Mouse (Mus musculus) ES-Bruce4 (cell line): ENCODE results near the gene Cgnl1. TPM values are rescaled to one million over a fixed set of nuclear protein-coding genes. Genes with fewer than 3 reads are reported as not detected.

Experiments
- H3K27ac ChIP-seq: 2 replicates; pipeline ENCODE4 v1.5.1; 2012; ENCODE audit warnings: low read length, inconsistent platforms; ENCODE audit not compliant: insufficient read depth
- H3K27me3 ChIP-seq: 2 replicates; pipeline ENCODE4 v1.6.1; 2012; ENCODE audit warnings: mild to moderate bottlenecking, low read length, inconsistent platforms; ENCODE audit not compliant: control insufficient read depth, poor library complexity, insufficient read depth, severe bottlenecking
- H3K36me3 ChIP-seq: 2 replicates; pipeline ENCODE4 v1.6.1; 2012; ENCODE audit warnings: inconsistent platforms, mild to moderate bottlenecking, low read length, moderate library complexity; ENCODE audit not compliant: control insufficient read depth, poor library complexity, insufficient read depth, severe bottlenecking
- H3K4me1 ChIP-seq: one replicate; pipeline ENCODE4 v1.8.1; 2011; ENCODE audit warnings: low read length; ENCODE audit not compliant: control insufficient read depth, insufficient read depth
- H3K4me3 ChIP-seq: 2 replicates; pipeline ENCODE4 v1.5.1; 2011; ENCODE audit warnings: low read depth, mild to moderate bottlenecking, low read length
- H3K9ac ChIP-seq: 2 replicates; pipeline ENCODE4 v1.6.1; 2012; ENCODE audit warnings: low read depth, mild to moderate bottlenecking, inconsistent platforms; ENCODE audit not compliant: poor library complexity, severe bottlenecking
- H3K9me3 ChIP-seq: replicated peaks from 2 replicates; pipeline ENCODE4 v1.6.1; 2012; ENCODE audit warnings: mild to moderate bottlenecking, low read length, inconsistent platforms; ENCODE audit not compliant: control insufficient read depth, poor library complexity, insufficient read depth, severe bottlenecking
- CTCF ChIP-seq: IDR thresholded peaks from one replicate; pipeline ENCODE4 v1.8.1; 2011; ENCODE audit warnings: low read depth, low read length
- EP300 ChIP-seq: IDR thresholded peaks from 2 replicates; pipeline ENCODE4 v1.6.1; 2011; ENCODE audit warnings: low read depth, low read length; ENCODE audit not compliant: insufficient read depth
- POLR2A ChIP-seq: IDR thresholded peaks from one replicate; pipeline ENCODE4 v1.8.1; 2011; ENCODE audit warnings: low read length; ENCODE audit not compliant: insufficient read depth
- polyA plus RNA-seq: library from polyadenylated mRNA; stranded (reverse); fragments of >200 nt; gene quantifications from 2 replicates; pipeline ENCODE4 v1.2.4, GENCODE M21; 2011; ENCODE audit warnings: low read depth; ENCODE audit not compliant: missing spikeins, insufficient read depth, insufficient read length

Cgnl1 gene
- polyA plus RNA-seq, 1 experiment = 11.3 TPM

- H3K36me3 ChIP-seq = no peaks in the 10 kb centered on the region
- H3K27ac ChIP-seq = no peak overlapping the region
- no peaks in the 10 kb centered on the region for H3K27me3 ChIP-seq
- no peak overlapping the region for H3K9ac ChIP-seq
- H3K4me3 ChIP-seq = no peak overlapping the region
- no peaks in the 10 kb centered on the region for H3K9me3 ChIP-seq
- no peaks in the 10 kb centered on the region for H3K4me1 ChIP-seq
- TF ChIP-seq EP300 (no peak), POLR2A (no peak), CTCF (no peak)
Observed at GRCm38 (mm10) chr9:71599861-71600260, 171.5 kb downstream of the Cgnl1 start.

GRCm38 (mm10) chr9:71596888-71597287 lies 174.5 kb downstream of the Cgnl1 start:
- H3K9ac ChIP-seq = no peak overlapping the region
- H3K4me1 ChIP-seq = no peaks in the 10 kb centered on the region
- no peaks in the 10 kb centered on the region for H3K27me3 ChIP-seq
- no peak overlapping the region for H3K4me3 ChIP-seq
- H3K9me3 ChIP-seq = no peaks in the 10 kb centered on the region
- H3K36me3 ChIP-seq = no peaks in the 10 kb centered on the region
- TF ChIP-seq POLR2A (no peak), EP300 (no peak)
- no peak overlapping the region for H3K27ac ChIP-seq

- no peak overlapping the region for H3K27ac ChIP-seq
- H3K27me3 ChIP-seq = no peaks in the 10 kb centered on the region
- H3K36me3 ChIP-seq = no peaks in the 10 kb centered on the region
- H3K4me3 ChIP-seq = no peak overlapping the region
- no peaks in the 10 kb centered on the region for H3K4me1 ChIP-seq
- H3K9ac ChIP-seq = no peak overlapping the region
- TF ChIP-seq CTCF (no peak), EP300 (no peak), POLR2A (no peak)
- no peaks in the 10 kb centered on the region for H3K9me3 ChIP-seq
Observed at GRCm38 (mm10) chr9:71592577-71593285, 178.7 kb downstream of the Cgnl1 start.

GRCm38 (mm10) chr9:71591938-71592548 lies 179.4 kb downstream of the Cgnl1 start, which contains the start of gene Myzap:
TSS of gene Myzap (minus strand) at chr9:71592360.
- Histone ChIP-seq H3K9ac (peak within 1 kb of the TSS; percentile 17; the same call in 1 of the 2 replicates), H3K9me3 (no peaks in the 10 kb centered on the region), H3K4me1 (no peaks in the 10 kb centered on the region), H3K27ac (no peak within 1 kb of the TSS), H3K27me3 (no peaks in the 10 kb centered on the region), H3K36me3 (no peaks in the 10 kb centered on the region), H3K4me3 (peak within 1 kb of the TSS; percentile 85)
- TF ChIP-seq CTCF (no peak), POLR2A (no peak), EP300 (no peak)

- Histone ChIP-seq H3K27ac (no peak overlapping the region), H3K27me3 (no peaks in the 10 kb centered on the region), H3K9me3 (no peaks in the 10 kb centered on the region), H3K9ac (no peak overlapping the region), H3K4me3 (no peak overlapping the region), H3K36me3 (no peaks in the 10 kb centered on the region), H3K4me1 (no peaks in the 10 kb centered on the region)
- no peak for TF ChIP-seq CTCF
- TF ChIP-seq POLR2A = no peak
- no peak for TF ChIP-seq EP300
Observed at GRCm38 (mm10) chr9:71591106-71591505, 180.3 kb downstream of the Cgnl1 start.

- no peaks in the 10 kb centered on the region for H3K27me3 ChIP-seq
- no peaks in the 10 kb centered on the region for H3K4me1 ChIP-seq
- H3K9ac ChIP-seq = no peak overlapping the region
- no peak overlapping the region for H3K4me3 ChIP-seq
- no peaks in the 10 kb centered on the region for H3K36me3 ChIP-seq
- no peak overlapping the region for H3K27ac ChIP-seq
- TF ChIP-seq EP300 = no peak
- no peak for TF ChIP-seq CTCF
- TF ChIP-seq POLR2A = no peak
- H3K9me3 ChIP-seq = 0 out of 2 replicates have a peak, but pooled peaks cover 5% of the 10 kb centered on the region
Observed at GRCm38 (mm10) chr9:71589771-71590170, 181.6 kb downstream of the Cgnl1 start.
